Mouse (Mus musculus): ENCODE data around the gene Rpa1.
"Not testable (repeated sequence)": the region's sequence is repeated elsewhere in the genome, so short reads cannot be mapped to it uniquely, and the experiment has no call there.

The Rpa1 gene

DNA sequence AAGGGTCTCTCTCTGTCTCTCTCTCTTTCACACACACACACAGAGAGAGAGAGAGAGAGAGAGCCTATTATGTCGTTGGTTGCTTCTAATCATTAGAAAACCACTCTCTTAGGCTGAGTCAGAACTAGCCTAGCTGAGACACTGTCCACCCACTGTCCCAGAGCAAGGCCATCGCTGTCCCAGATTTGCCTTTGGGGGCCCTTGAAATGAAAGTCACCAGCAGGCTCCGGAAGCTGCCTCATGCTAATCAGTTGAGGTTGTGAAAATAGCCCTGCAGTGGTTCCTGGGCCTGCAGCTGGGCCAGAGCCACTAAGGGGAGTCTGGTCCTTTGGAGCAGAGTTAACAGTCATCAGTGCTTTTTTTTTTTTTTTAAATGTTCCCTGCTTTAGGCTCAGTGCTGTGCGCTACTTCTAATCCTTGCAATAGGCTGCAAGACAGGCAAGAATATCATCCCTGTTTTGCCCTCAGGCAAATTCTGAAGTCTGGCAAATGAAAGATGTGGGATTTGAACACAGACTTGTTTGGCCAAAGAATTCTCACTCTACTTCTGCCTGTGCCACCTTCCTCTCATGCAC lies 62.1 kb downstream of the Rpa1 start:
- DNase-seq (ENCODE audit: low spot score), result no peak

GRCm38 (mm10) chr11:75283784-75284183 lies 64.3 kb downstream of the Rpa1 start:
- DNase-seq (ENCODE audit: low spot score), result not testable (repeated sequence)

DNA sequence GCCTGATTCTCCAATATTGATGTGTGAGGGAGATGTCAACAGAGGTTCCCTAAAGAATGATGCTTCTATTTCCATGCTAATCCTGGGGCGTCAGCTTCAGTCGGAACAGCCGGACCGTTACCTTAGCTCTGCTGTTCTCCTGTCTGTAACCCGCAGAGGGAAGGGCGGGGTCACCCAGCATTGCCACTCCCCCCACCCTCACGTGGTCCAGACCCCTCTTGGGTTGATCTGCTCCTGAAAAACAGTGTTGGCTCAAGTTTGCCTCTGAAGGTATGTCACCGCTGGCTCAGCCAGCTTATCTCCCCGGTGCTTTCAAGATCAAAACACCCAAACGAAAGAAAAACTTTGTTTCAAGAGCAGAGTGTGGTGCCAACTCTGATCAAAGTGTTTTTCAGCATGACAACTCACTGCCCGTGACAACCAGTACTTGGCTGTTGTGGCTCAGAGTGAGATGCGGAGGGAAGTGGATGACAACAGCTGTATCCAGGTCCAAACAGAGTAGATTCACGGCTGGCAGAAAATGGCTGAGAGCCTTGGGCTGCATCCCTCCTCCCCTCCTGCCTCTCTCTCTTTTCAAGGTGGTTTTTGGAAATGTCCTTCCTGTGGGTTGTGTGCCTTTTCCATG lies 65.5 kb downstream of the Rpa1 start:
- no peak for DNase-seq (ENCODE audit: low spot score)

GRCm38 (mm10) chr11:75281380-75282256 lies 66.5 kb downstream of the Rpa1 start:
- DNase-seq (ENCODE audit: low spot score), result no peak

DNA sequence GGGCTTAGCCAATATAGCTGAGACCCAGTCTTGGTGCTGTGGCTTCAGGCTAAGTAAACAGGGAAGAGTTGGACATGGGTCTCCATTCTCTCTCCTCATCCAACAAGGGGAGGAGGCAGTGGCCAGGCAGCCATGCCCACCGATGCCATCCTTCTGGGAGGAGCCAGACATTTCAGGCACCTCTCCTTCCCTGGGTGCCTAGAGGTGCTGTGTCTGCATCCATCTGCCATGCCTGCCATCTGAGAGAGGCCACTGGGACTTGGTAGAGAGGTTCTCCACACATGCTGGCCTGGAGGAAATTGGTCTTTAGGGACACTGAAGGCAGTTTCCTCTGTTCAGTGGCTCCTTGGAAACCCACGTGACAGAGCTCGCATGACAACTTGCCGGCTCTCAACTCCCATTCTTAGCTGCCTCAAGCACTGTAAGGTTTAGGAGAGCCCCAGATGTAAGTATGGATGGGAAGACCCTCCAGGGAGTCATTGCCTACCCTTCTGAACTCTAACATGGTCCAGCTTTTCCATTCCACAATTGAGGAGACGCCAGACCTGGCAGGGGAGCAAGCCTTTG lies 67.6 kb downstream of the Rpa1 start:
- DNase-seq (ENCODE audit: low spot score), result no peak

DNA sequence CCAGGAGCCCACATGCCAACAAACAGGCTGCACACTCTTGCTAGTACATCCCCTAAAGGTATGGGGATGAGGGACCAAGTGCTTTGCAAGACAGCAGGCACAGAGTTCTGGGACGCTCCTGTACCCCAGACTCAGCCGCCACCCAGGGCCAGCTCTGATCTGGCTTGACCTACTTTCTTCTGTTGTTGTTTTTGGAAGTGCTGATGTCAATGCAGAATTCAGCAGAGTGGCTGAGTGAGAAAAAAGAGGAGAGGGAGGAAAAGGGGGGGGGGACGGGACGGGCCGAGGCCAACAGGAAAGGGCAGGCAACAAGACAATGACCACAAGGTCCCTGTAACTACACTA lies 68.1 kb downstream of the Rpa1 start:
- no peak for DNase-seq (ENCODE audit: low spot score)

GRCm38 (mm10) chr11:75279342-75280065 lies 68.6 kb downstream of the Rpa1 start:
- no peak for DNase-seq (ENCODE audit: low spot score)

- no peak for DNase-seq (ENCODE audit: low spot score)
Measured at GRCm38 (mm10) chr11:75279013-75279341, 69.1 kb downstream of the Rpa1 start.

GRCm38 (mm10) chr11:75278115-75278514 lies 70.0 kb downstream of the Rpa1 start:
- no peak for DNase-seq (ENCODE audit: low spot score)

GRCm38 (mm10) chr11:75275035-75275434 lies 73.1 kb downstream of the Rpa1 start:
- no peak for DNase-seq (ENCODE audit: low spot score)

DNA sequence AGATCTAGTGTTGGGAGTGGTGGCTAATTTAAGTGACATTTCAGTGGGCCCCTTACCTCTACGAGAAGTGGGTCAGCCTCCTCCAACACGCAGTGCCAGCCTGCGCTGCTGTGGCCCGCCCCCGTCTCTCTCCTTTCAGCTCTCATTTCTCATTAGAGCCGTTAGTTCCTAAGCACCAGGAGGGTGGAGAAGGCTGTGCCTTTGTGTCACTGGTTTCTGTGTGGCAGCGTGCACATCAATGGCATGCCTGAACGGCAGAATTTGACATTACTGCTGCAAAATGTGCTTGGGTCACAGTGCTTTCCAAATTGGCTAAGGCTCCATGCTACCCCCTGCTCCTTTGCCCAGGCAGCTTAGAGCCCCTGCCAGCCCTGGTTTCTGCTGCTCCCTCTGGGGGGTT lies 74.7 kb downstream of the Rpa1 start:
- DNase-seq (ENCODE audit: low spot score), result no peak

- DNase-seq (ENCODE audit: low spot score), result no peak
Measured at GRCm38 (mm10) chr11:75270985-75271434, 77.1 kb downstream of the Rpa1 start.

- no peak for DNase-seq (ENCODE audit: low spot score)
Measured at GRCm38 (mm10) chr11:75270276-75270984, 77.7 kb downstream of the Rpa1 start.

GRCm38 (mm10) chr11:75269213-75269612 lies 78.9 kb downstream of the Rpa1 start:
- no peak for DNase-seq (ENCODE audit: low spot score)

DNA sequence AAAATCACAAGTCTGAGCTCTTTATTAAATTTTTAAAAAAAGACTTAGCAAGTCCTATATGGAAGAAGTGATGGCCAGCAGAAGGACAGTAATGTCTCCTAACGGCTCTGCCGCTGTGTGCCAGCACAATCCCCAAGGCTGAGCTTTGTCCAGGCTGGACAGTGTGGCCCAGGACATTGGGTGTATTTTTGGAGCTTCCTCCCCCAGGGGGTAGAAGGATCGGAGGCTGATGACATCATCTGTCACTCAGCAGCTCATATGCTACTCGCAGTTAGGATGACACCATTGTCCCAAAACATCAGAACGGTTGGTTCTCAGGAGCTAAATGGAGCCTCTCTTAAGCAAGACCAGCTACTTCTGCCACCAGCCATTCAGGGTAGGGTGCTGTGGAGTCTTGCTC lies 79.6 kb downstream of the Rpa1 start:
- no peak for DNase-seq (ENCODE audit: low spot score)

- no peak for DNase-seq (ENCODE audit: low spot score)
Measured at GRCm38 (mm10) chr11:75267826-75268281, 80.3 kb downstream of the Rpa1 start.

GRCm38 (mm10) chr11:75265545-75265944 lies 82.6 kb downstream of the Rpa1 start:
- DNase-seq (ENCODE audit: low spot score), result no peak

GRCm38 (mm10) chr11:75264550-75264949 lies 83.6 kb downstream of the Rpa1 start:
- no peak for DNase-seq (ENCODE audit: low spot score)

DNA sequence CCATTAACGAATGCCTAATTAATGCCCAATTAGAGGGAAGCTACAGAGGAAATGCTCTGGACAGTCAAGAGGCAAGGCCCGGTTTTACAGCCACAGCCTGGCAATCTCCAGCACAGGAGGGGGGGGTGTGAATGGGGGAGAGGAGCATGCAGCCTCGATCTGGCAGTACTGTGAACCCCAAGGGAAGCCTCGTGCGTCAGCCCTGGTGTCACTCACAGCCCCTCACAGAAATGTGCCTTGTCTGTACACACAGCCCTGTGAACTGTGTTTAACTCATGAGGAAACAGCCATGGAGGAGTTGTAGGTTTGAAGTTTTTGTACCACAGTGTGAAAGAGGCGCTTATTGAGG lies 84.2 kb downstream of the Rpa1 start:
- DNase-seq (ENCODE audit: low spot score), result no peak

DNA sequence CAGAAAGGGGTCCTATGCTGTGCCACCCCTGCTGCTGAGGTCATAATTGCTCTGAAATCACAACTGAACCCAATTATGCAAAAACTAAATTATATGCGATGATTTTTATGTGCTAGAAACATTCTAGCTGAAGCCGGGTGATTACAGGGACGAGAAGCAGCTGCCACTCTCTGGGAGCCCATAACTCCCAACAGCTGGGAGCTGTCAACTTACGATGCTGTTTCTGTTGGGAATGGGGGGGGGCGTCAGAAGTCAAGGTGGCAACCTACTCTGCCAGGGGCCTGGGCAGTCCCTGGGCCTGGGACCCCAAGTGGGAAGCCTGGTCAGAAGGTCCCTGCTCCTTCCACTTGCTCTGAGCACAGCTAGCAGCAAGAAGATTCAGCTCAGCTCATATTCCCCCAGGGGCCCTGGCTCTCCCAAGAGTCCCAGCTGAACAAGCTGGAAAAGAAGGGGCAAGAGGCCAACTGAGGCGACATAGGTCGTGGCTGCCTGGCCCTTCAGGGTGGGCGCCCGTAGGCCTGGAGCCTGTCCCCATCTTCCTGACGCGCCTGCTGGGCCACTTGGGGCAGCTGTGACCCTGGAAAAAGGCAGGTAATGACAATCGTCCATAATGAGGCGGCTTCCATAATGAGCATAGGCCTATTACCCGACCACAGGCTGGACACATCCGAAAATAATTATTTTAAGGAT lies 84.7 kb downstream of the Rpa1 start:
- no peak for DNase-seq (ENCODE audit: low spot score)

DNA sequence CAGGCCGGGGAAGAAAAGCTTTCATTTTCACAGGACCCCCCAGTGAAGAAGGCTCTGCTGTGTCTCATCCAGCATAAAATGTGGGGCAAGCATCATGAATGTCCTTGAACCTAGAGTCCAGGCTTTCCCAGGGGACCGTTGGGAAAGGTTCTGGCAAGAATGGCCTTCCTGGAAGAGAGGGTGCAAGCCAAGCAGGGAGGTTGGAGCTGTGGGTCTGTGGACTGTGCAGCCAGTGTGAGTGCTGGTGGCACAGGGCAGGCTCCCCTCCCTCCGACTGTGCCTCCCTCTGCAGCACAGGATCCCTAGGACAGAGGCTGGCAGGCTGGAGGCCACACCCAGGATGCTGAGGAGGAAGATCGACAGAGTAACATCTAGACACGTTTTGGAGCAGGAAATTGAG lies 85.3 kb downstream of the Rpa1 start:
- no peak for DNase-seq (ENCODE audit: low spot score)
